Mouse (Mus musculus) heart, embryonic 14.5 days (tissue): Measurements from ENCODE around the gene Ets1. TPM values are rescaled to one million over a fixed set of nuclear protein-coding genes. Genes with fewer than 3 reads are reported as not detected.
A peak's percentile ranks its signal among the peaks of the same experiment; 100 is the strongest.

Experiments
- ATAC-seq: fragments of 200-750 bp; cut with Nextera tagmentation; 2 replicates; pipeline ENCODE4 v1.8.0; 2017; ENCODE audit warnings: low read depth, moderate TSS enrichment; ENCODE audit not compliant: insufficient number of reproducible peaks, insufficient read depth, low FRiP score
- H3K27ac ChIP-seq, 2 experiments: fragments of 200-500 bp in 1 of 2; fragments of 300-500 bp in 1 of 2; sonication (generic) in 1 of 2; replicated peaks in 1 of 2; 2 replicates each; pipeline ENCODE4 v1.5.1; 2012 to 2014; ENCODE audit warnings: low read depth in 2 of 2, low read length in 2 of 2, control low read depth in 1 of 2, mild to moderate bottlenecking in 1 of 2, mixed read lengths in 1 of 2; ENCODE audit not compliant: control insufficient read depth in 1 of 2, insufficient read depth in 1 of 2
- H3K27me3 ChIP-seq: fragments of 300-500 bp; sonication (generic); 2 replicates; pipeline ENCODE4 v1.6.1; 2014; ENCODE audit warnings: mild to moderate bottlenecking, low read length, control low read depth; ENCODE audit not compliant: control insufficient read depth, insufficient read depth
- H3K36me3 ChIP-seq: fragments of 300-500 bp; sonication (generic); 2 replicates; pipeline ENCODE4 v1.6.1; 2014; ENCODE audit warnings: mild to moderate bottlenecking, control low read depth, low read length, mixed read lengths; ENCODE audit not compliant: control insufficient read depth, insufficient read depth
- H3K4me1 ChIP-seq, 2 experiments: fragments of 200-500 bp in 1 of 2; fragments of 300-500 bp in 1 of 2; sonication (generic) in 1 of 2; 2 replicates each; pipeline ENCODE4 v1.6.1; 2012 to 2014; ENCODE audit warnings: low read length in 2 of 2, control low read depth in 1 of 2, mixed read lengths in 1 of 2; ENCODE audit not compliant: control insufficient read depth in 2 of 2, insufficient read depth in 2 of 2
- H3K4me2 ChIP-seq: fragments of 300-500 bp; sonication (generic); 2 replicates; pipeline ENCODE4 v1.6.1; 2014; ENCODE audit warnings: mild to moderate bottlenecking, low read length
- H3K4me3 ChIP-seq, 2 experiments: fragments of 200-500 bp in 1 of 2; fragments of 300-500 bp in 1 of 2; sonication (generic) in 1 of 2; 2 replicates each; pipeline ENCODE4 v1.5.1; 2012 to 2014; ENCODE audit warnings: low read length in 2 of 2, mild to moderate bottlenecking in 2 of 2, control low read depth in 1 of 2, low read depth in 1 of 2, moderate library complexity in 1 of 2; ENCODE audit not compliant: control insufficient read depth in 1 of 2, insufficient read depth in 1 of 2
- H3K9ac ChIP-seq: fragments of 300-500 bp; sonication (generic); 2 replicates; pipeline ENCODE4 v1.6.1; 2014; ENCODE audit warnings: mild to moderate bottlenecking, low read length
- H3K9me3 ChIP-seq: fragments of 300-500 bp; sonication (generic); 2 replicates; pipeline ENCODE4 v1.6.1; 2016; ENCODE audit warnings: low read length, control low read depth; ENCODE audit not compliant: control insufficient read depth
- WGBS: fragments of 180-500 bp; shearing (Covaris S2); extraction: QIAGEN DNeasy Blood & Tissue Kit; methylation state at CpG from one replicate; pipeline ENCODE4 v1.1.7; 2014; 5-methylcytosine and 5-hydroxymethylcytosine counted together
- polyA plus RNA-seq: library from polyadenylated mRNA; unstranded; fragments of >200 nt; fragmentation: Nextera tagmentation; extraction: Ambion mirVana; gene quantifications from 2 replicates; pipeline ENCODE4 v1.2.1, GENCODE M21; 2014

The Ets1 gene
- polyA plus RNA-seq, 1 experiment from 2014 or later = 44.1 TPM

DNA sequence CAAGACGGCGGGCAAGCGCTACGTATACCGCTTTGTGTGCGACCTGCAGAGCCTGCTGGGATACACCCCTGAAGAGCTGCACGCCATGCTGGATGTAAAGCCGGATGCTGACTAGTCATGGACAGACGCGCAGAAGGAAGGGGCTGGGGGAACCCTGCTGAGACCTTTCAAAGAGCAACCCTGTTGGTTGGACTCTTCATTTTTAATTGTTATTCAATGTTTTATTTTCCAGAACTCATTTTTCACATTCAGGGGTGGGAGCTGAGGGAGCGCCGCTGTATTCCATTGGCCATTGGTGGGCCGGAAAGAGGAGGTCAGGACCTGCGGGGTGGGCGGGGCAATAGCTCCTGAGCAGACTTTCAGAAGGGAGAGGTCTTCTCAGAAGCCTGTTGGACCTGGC lies 118.3 kb downstream of the Ets1 start:
- Histone ChIP-seq H3K4me1 (peaks cover 14 to 20% of the 10 kb centered on the region in 2 experiments), H3K9me3 (no peaks in the 10 kb centered on the region), H3K27me3 (no peaks in the 10 kb centered on the region), H3K4me2 (no peak overlapping the region), H3K36me3 (peaks cover 66% of the 10 kb centered on the region), H3K4me3 (no peak overlapping the region), H3K9ac (no peak overlapping the region), H3K27ac (no peak overlapping the region)
- ATAC-seq = no peak
- WGBS = 93% methylated on average over 15 of the region's 15 CpGs

GRCm38 (mm10) chr9:32756002-32756401 lies 120.0 kb downstream of the Ets1 start:
- Histone ChIP-seq H3K27ac (no peak overlapping the region), H3K4me2 (no peak overlapping the region), H3K36me3 (peaks cover 49% of the 10 kb centered on the region), H3K9ac (no peak overlapping the region), H3K9me3 (no peaks in the 10 kb centered on the region), H3K27me3 (no peaks in the 10 kb centered on the region), H3K4me3 (no peak overlapping the region), H3K4me1 (peaks cover 13 to 21% of the 10 kb centered on the region in 2 experiments)
- 68% methylated on average over 2 of the region's 2 CpGs for WGBS
- ATAC-seq = no peak

- no peak overlapping the region for H3K4me3 ChIP-seq
- peaks cover 7 to 16% of the 10 kb centered on the region in 2 experiments for H3K4me1 ChIP-seq
- no peak overlapping the region for H3K4me2 ChIP-seq
- no peaks in the 10 kb centered on the region for H3K27me3 ChIP-seq
- peaks cover 39% of the 10 kb centered on the region for H3K36me3 ChIP-seq
- WGBS = 81% methylated on average over 5 of the region's 5 CpGs
- H3K9me3 ChIP-seq = no peaks in the 10 kb centered on the region
- no peak overlapping the region for H3K9ac ChIP-seq
- no peak overlapping the region for H3K27ac ChIP-seq
- no peak for ATAC-seq
Measured at GRCm38 (mm10) chr9:32758280-32758905, 122.4 kb downstream of the Ets1 start.

DNA sequence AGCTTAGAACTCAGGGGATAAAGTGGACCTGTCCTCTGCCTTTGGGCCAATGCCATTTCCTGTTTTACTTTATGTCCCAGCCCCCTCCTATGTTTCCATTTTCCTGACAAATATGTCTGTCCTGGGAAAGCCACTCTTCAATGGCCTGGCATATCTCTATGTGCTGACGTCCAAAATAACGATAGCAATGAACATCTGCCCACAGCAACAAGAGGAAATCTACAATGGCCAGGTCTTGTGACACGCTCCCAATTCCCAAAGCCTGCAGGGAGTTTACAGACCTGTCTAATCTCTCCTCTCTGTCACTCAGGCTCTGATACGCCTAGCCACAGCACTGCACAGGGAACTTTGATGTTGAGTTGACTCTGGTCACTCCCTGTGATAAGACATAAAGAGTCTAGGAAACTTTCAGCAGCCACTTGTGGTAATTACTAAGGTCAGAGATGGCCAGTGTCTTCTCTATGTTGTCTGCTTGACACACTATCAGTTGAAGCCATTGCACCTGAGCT lies 124.7 kb downstream of the Ets1 start:
- peaks cover 11 to 16% of the 10 kb centered on the region in 2 experiments for H3K4me1 ChIP-seq
- H3K4me2 ChIP-seq = no peak overlapping the region
- H3K27ac ChIP-seq = peak overlapping the region; percentile 2 to 29; a peak in 2 of 4 replicates
- H3K9ac ChIP-seq = no peak overlapping the region
- H3K4me3 ChIP-seq = no peak overlapping the region
- H3K9me3 ChIP-seq = no peaks in the 10 kb centered on the region
- H3K36me3 ChIP-seq = peaks cover 19% of the 10 kb centered on the region
- no peaks in the 10 kb centered on the region for H3K27me3 ChIP-seq
- WGBS = 4% methylated on average over 4 of the region's 4 CpGs
- peak; percentile 54; the same call in 1 of the 2 replicates for ATAC-seq

DNA sequence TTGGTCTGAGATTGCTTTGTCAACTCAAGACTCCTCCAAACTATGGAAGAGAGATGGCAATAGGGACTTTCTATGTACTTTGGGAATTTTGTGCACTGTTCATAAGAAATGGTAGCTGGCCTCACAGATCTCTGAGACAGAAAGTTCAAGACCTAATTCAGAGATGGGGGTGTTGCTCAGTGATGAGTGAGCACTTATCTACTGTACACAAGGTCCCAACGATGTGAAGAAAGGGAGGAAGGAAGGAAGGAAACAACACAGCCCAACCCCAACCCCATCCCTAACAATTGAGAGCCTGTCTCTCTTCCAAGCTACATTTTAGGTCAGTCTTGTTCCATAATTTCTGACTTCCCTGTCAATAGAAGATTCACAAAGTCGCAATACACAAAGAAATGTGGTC lies 125.3 kb downstream of the Ets1 start:
- Histone ChIP-seq H3K4me3 (no peak overlapping the region), H3K4me1 (peaks cover 11 to 16% of the 10 kb centered on the region in 2 experiments), H3K4me2 (no peak overlapping the region), H3K27ac (peak overlapping the region; percentile 29 to 37; a peak in 1 of 4 replicates), H3K27me3 (no peaks in the 10 kb centered on the region), H3K36me3 (peaks cover 13% of the 10 kb centered on the region; the same call in 1 of the 2 replicates), H3K9me3 (no peaks in the 10 kb centered on the region), H3K9ac (no peak overlapping the region)
- peak; percentile 41; the same call in 1 of the 2 replicates for ATAC-seq
- WGBS = 37% methylated on average over 2 of the region's 2 CpGs

- H3K36me3 ChIP-seq = no peaks in the 10 kb centered on the region
- H3K4me2 ChIP-seq = no peak overlapping the region
- H3K27ac ChIP-seq = no peak overlapping the region
- 76% methylated on average over 9 of the region's 9 CpGs for WGBS
- H3K9ac ChIP-seq = no peak overlapping the region
- no peak for ATAC-seq
- H3K9me3 ChIP-seq = no peaks in the 10 kb centered on the region
- peaks cover 11 to 16% of the 10 kb centered on the region in 2 experiments for H3K4me1 ChIP-seq
- H3K27me3 ChIP-seq = no peaks in the 10 kb centered on the region
- H3K4me3 ChIP-seq = no peak overlapping the region
Measured at GRCm38 (mm10) chr9:32764374-32764773, 128.4 kb downstream of the Ets1 start.

DNA sequence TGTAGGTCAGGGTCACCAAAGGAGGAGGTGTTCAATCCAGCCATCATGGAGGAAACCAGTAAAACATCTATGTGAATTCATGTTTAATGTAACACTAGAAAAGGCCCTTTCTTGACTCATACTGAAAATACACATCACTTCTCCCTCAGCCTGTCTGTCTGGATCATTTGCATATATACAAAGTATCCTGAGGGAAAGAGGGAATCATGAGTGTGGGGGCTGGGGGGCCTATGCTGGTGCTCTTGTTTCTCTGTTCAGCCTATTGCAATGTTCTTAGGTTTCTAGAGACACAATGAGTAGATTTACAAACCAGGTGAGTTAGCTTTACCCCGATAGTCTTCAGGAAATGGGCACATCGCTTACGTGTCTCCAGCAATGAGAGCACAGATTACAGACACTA lies 129.1 kb downstream of the Ets1 start:
- Histone ChIP-seq H3K4me1 (peaks cover 8 to 12% of the 10 kb centered on the region in 2 experiments), H3K4me2 (no peak overlapping the region), H3K9ac (no peak overlapping the region), H3K36me3 (no peaks in the 10 kb centered on the region), H3K4me3 (no peak overlapping the region), H3K27ac (no peak overlapping the region), H3K9me3 (no peaks in the 10 kb centered on the region), H3K27me3 (no peaks in the 10 kb centered on the region)
- ATAC-seq = no peak
- 99% methylated on average over 3 of the region's 3 CpGs for WGBS

- Histone ChIP-seq H3K9me3 (no peaks in the 10 kb centered on the region), H3K4me1 (no peaks in the 10 kb centered on the region), H3K4me3 (no peak overlapping the region), H3K36me3 (no peaks in the 10 kb centered on the region), H3K27ac (no peak overlapping the region), H3K27me3 (no peaks in the 10 kb centered on the region), H3K9ac (no peak overlapping the region), H3K4me2 (no peak overlapping the region)
- 35% methylated on average over 1 of the region's 1 CpGs for WGBS
- no peak for ATAC-seq
Measured at GRCm38 (mm10) chr9:32778866-32779265, 142.8 kb downstream of the Ets1 start.
